Mouse (Mus musculus): ENCODE data around the gene Rdm1. TPM values are rescaled to one million over a fixed set of nuclear protein-coding genes. Genes with fewer than 3 reads are reported as not detected.
"Not testable (repeated sequence)": the region's sequence is repeated elsewhere in the genome, so short reads cannot be mapped to it uniquely, and the experiment has no call there.

Rdm1 gene
- polyA plus RNA-seq (2014; fragmentation: Nextera tagmentation; extraction: Ambion mirVana) = 34.5 and 35.5 TPM in 2 replicates

GRCm38 (mm10) chr11:101626995-101627856 lies at the start of gene Rdm1:
Rdm1 (plus strand) TSS chr11:101627195.
- Histone ChIP-seq H3K4me3 (ENCODE audit: low read depth, low read length) (peak within 1 kb of the TSS; percentile 51), H3K9ac (ENCODE audit: low read depth, low read length) (peak within 1 kb of the TSS; percentile 74), H3K4me2 (replicated peaks; ENCODE audit: low read depth, low read length) (peak within 1 kb of the TSS; percentile 90), H3K36me3 (ENCODE audit: control insufficient read depth, insufficient read depth, low read length) (no peaks in the 10 kb centered on the region), H3K27me3 (ENCODE audit: control insufficient read depth, insufficient read depth, low read length) (no peaks in the 10 kb centered on the region), H3K9me3 (ENCODE audit: control insufficient read depth, low read length) (no peaks in the 10 kb centered on the region), H3K4me1 (replicated peaks; ENCODE audit: control insufficient read depth, insufficient read depth, low read length) (no peaks in the 10 kb centered on the region), H3K27ac (ENCODE audit: low read depth, low read length) (peak within 1 kb of the TSS; percentile 94)
- WGBS = under 1% methylated on average over 32 of the region's 34 CpGs
- peak; percentile 93 for ATAC-seq (ENCODE audit: low FRiP score)
- peak; percentile 86 for DNase-seq (ENCODE audit: low spot score)

DNA sequence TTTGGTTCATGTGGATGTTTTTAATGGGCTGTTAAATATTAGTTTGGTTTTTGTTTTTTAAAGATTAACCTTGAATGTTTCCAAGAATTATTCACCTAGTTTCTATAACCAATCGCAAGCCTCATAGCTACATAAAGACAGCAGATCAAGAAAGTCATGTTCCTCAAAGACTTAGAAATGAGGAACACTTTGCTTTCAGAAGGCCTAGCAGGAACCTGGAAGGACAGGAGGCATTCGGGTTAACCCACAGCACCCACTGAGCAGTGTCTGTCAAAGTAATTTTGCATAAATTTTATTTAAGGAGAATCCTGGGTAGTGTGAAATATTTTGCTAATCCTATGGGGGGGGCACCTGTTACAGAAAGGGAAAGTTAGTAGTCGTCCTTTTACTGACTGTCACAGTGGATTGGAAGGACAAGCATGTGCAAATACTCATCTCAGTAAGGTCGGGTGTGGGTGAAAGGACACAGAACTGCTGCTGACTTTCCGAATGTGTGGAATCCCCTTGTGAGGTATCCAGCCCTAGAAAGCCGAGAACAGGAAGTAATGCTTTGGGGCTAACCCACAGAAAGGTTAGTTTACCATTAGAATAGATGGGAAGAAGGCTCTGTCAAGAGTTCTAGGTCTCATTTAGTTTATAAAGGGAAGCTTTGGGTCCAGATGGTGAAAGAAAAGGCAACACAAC lies 45.8 kb upstream of the Rdm1 start:
- no peak overlapping the region for H3K27ac ChIP-seq (ENCODE audit: low read depth, low read length)
- H3K27me3 ChIP-seq (ENCODE audit: control insufficient read depth, insufficient read depth, low read length) = no peaks in the 10 kb centered on the region
- WGBS = 78% methylated on average over 6 of the region's 6 CpGs
- no peak overlapping the region for H3K4me2 ChIP-seq (replicated peaks; ENCODE audit: low read depth, low read length)
- ATAC-seq (ENCODE audit: low FRiP score) (no peak), DNase-seq (ENCODE audit: low spot score) (no peak)
- no peaks in the 10 kb centered on the region for H3K4me1 ChIP-seq (replicated peaks; ENCODE audit: control insufficient read depth, insufficient read depth, low read length)
- no peaks in the 10 kb centered on the region for H3K9me3 ChIP-seq (ENCODE audit: control insufficient read depth, low read length)
- H3K36me3 ChIP-seq (ENCODE audit: control insufficient read depth, insufficient read depth, low read length) = peaks cover 9% of the 10 kb centered on the region; the same call in 1 of the 2 replicates
- no peak overlapping the region for H3K4me3 ChIP-seq (ENCODE audit: low read depth, low read length)
- H3K9ac ChIP-seq (ENCODE audit: low read depth, low read length) = no peak overlapping the region

- Histone ChIP-seq H3K4me3 (ENCODE audit: low read depth, low read length) (peak within 1 kb of the TSS; percentile 28), H3K36me3 (ENCODE audit: control insufficient read depth, insufficient read depth, low read length) (peaks cover 8% of the 10 kb centered on the region; the same call in 1 of the 2 replicates), H3K27ac (ENCODE audit: low read depth, low read length) (no peak within 1 kb of the TSS), H3K4me2 (replicated peaks; ENCODE audit: low read depth, low read length) (peak within 1 kb of the TSS; percentile 40), H3K9ac (ENCODE audit: low read depth, low read length) (no peak within 1 kb of the TSS; the same call in 1 of the 2 replicates), H3K27me3 (ENCODE audit: control insufficient read depth, insufficient read depth, low read length) (no peaks in the 10 kb centered on the region), H3K4me1 (replicated peaks; ENCODE audit: control insufficient read depth, insufficient read depth, low read length) (no peaks in the 10 kb centered on the region), H3K9me3 (ENCODE audit: control insufficient read depth, low read length) (no peaks in the 10 kb centered on the region)
- 17% methylated on average over 29 of the region's 31 CpGs for WGBS
- ATAC-seq (ENCODE audit: low FRiP score) (no peak), DNase-seq (ENCODE audit: low spot score) (peak; percentile 79)
These were observed 44.6 kb upstream of the Rdm1 start, which contains the start of gene Tmem106a for GRCm38 (mm10) chr11:101582054-101583035. Tmem106a (plus strand) TSS chr11:101582242.

DNA sequence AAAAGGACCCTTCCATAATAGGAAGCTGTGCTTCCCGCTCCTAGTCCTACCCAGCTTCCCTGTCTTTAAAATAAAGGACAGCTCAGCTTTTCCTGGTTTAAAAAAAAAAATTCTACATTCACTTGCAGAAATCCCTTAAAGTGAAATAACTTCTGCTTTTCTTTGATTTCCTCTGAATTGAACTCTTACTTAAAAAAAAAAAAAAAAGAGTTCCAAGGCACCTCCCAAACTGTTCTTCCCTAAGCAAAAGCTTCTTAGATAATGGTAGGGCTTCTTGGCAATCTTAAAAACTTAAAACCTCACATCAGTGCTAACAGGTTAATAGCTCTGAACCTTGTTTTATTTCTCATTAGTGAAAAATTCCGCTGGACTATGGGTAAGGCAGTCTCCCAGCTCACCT lies 43.8 kb upstream of the Rdm1 start:
- ATAC-seq (ENCODE audit: low FRiP score) (no peak), DNase-seq (ENCODE audit: low spot score) (no peak)
- WGBS = 88% methylated on average over 2 of the region's 2 CpGs
- Histone ChIP-seq H3K9ac (ENCODE audit: low read depth, low read length) (no peak overlapping the region), H3K4me2 (replicated peaks; ENCODE audit: low read depth, low read length) (no peak overlapping the region), H3K4me1 (replicated peaks; ENCODE audit: control insufficient read depth, insufficient read depth, low read length) (no peaks in the 10 kb centered on the region), H3K27ac (ENCODE audit: low read depth, low read length) (no peak overlapping the region), H3K9me3 (ENCODE audit: control insufficient read depth, low read length) (no peaks in the 10 kb centered on the region), H3K4me3 (ENCODE audit: low read depth, low read length) (no peak overlapping the region), H3K27me3 (ENCODE audit: control insufficient read depth, insufficient read depth, low read length) (no peaks in the 10 kb centered on the region), H3K36me3 (ENCODE audit: control insufficient read depth, insufficient read depth, low read length) (peaks cover 2% of the 10 kb centered on the region; the same call in 1 of the 2 replicates)

- WGBS = 96% methylated on average over 1 of the region's 1 CpGs
- H3K36me3 ChIP-seq (ENCODE audit: control insufficient read depth, insufficient read depth, low read length); H3K4me3 ChIP-seq (ENCODE audit: low read depth, low read length); ATAC-seq (ENCODE audit: low FRiP score); H3K27me3 ChIP-seq (ENCODE audit: control insufficient read depth, insufficient read depth, low read length); H3K9ac ChIP-seq (ENCODE audit: low read depth, low read length); H3K4me1 ChIP-seq (replicated peaks; ENCODE audit: control insufficient read depth, insufficient read depth, low read length); H3K27ac ChIP-seq (ENCODE audit: low read depth, low read length); DNase-seq (ENCODE audit: low spot score); H3K4me2 ChIP-seq (replicated peaks; ENCODE audit: low read depth, low read length); H3K9me3 ChIP-seq (ENCODE audit: control insufficient read depth, low read length): not testable (repeated sequence)
These were observed 42.0 kb upstream of the Rdm1 start for GRCm38 (mm10) chr11:101585031-101585430.

- no peak for DNase-seq (ENCODE audit: low spot score)
These were observed 41.2 kb upstream of the Rdm1 start for GRCm38 (mm10) chr11:101585805-101586204.

GRCm38 (mm10) chr11:101587676-101588075 lies 39.3 kb upstream of the Rdm1 start:
- WGBS = 93% methylated on average over 10 of the region's 10 CpGs
- no peak overlapping the region for H3K4me2 ChIP-seq (replicated peaks; ENCODE audit: low read depth, low read length)
- no peak overlapping the region for H3K4me3 ChIP-seq (ENCODE audit: low read depth, low read length)
- no peak overlapping the region for H3K27ac ChIP-seq (ENCODE audit: low read depth, low read length)
- H3K9ac ChIP-seq (ENCODE audit: low read depth, low read length) = no peak overlapping the region
- H3K27me3 ChIP-seq (ENCODE audit: control insufficient read depth, insufficient read depth, low read length) = no peaks in the 10 kb centered on the region
- H3K9me3 ChIP-seq (ENCODE audit: control insufficient read depth, low read length) = no peaks in the 10 kb centered on the region
- ATAC-seq (ENCODE audit: low FRiP score) = no peak
- H3K4me1 ChIP-seq (replicated peaks; ENCODE audit: control insufficient read depth, insufficient read depth, low read length) = no peaks in the 10 kb centered on the region
- DNase-seq (ENCODE audit: low spot score) = no peak
- H3K36me3 ChIP-seq (ENCODE audit: control insufficient read depth, insufficient read depth, low read length) = no peaks in the 10 kb centered on the region

More at GRCm38 (mm10) chr11:101585805-101586204, 41.2 kb upstream of the Rdm1 start:
- 85% methylated on average over 4 of the region's 4 CpGs for WGBS
- Histone ChIP-seq H3K27me3 (ENCODE audit: control insufficient read depth, insufficient read depth, low read length) (no peaks in the 10 kb centered on the region), H3K4me3 (ENCODE audit: low read depth, low read length) (no peak overlapping the region), H3K4me2 (replicated peaks; ENCODE audit: low read depth, low read length) (no peak overlapping the region), H3K9me3 (ENCODE audit: control insufficient read depth, low read length) (no peaks in the 10 kb centered on the region), H3K27ac (ENCODE audit: low read depth, low read length) (no peak overlapping the region), H3K9ac (ENCODE audit: low read depth, low read length) (no peak overlapping the region), H3K36me3 (ENCODE audit: control insufficient read depth, insufficient read depth, low read length) (no peaks in the 10 kb centered on the region), H3K4me1 (replicated peaks; ENCODE audit: control insufficient read depth, insufficient read depth, low read length) (no peaks in the 10 kb centered on the region)
- no peak for ATAC-seq (ENCODE audit: low FRiP score)

GRCm38 (mm10) chr11:101588868-101589267 lies 38.1 kb upstream of the Rdm1 start:
- ATAC-seq (ENCODE audit: low FRiP score) (no peak), DNase-seq (ENCODE audit: low spot score) (no peak)
- no peaks in the 10 kb centered on the region for H3K36me3 ChIP-seq (ENCODE audit: control insufficient read depth, insufficient read depth, low read length)
- H3K9ac ChIP-seq (ENCODE audit: low read depth, low read length) = no peak overlapping the region
- 87% methylated on average over 7 of the region's 7 CpGs for WGBS
- H3K4me1 ChIP-seq (replicated peaks; ENCODE audit: control insufficient read depth, insufficient read depth, low read length) = no peaks in the 10 kb centered on the region
- no peaks in the 10 kb centered on the region for H3K9me3 ChIP-seq (ENCODE audit: control insufficient read depth, low read length)
- H3K4me2 ChIP-seq (replicated peaks; ENCODE audit: low read depth, low read length) = no peak overlapping the region
- no peak overlapping the region for H3K27ac ChIP-seq (ENCODE audit: low read depth, low read length)
- no peak overlapping the region for H3K4me3 ChIP-seq (ENCODE audit: low read depth, low read length)
- no peaks in the 10 kb centered on the region for H3K27me3 ChIP-seq (ENCODE audit: control insufficient read depth, insufficient read depth, low read length)
